Mouse (Mus musculus) C2C12 (cell line): Measurements from ENCODE around the gene Chd1.

Experiments
- CEBPB ChIP-seq: IDR thresholded peaks from one replicate; pipeline ENCODE4 v1.6.1; 2011; ENCODE audit warnings: low read depth, mild to moderate bottlenecking, control low read depth, moderate library complexity
- CTCF ChIP-seq: IDR thresholded peaks from one replicate; pipeline ENCODE4 v1.5.1; 2011; ENCODE audit not compliant: control insufficient read depth, insufficient read depth, insufficient read length
- MAX ChIP-seq: IDR thresholded peaks from one replicate; pipeline ENCODE4 v1.6.1; 2011; ENCODE audit warnings: mild to moderate bottlenecking, control low read depth
- MYOD1 ChIP-seq: IDR thresholded peaks from one replicate; pipeline ENCODE4 v1.6.1; 2011; ENCODE audit warnings: low read depth; ENCODE audit not compliant: control insufficient read depth, insufficient read length
- MYOG ChIP-seq: IDR thresholded peaks from one replicate; pipeline ENCODE4 v1.6.1; 2011; ENCODE audit not compliant: control insufficient read depth, insufficient read length; ENCODE audit errors: extremely low read depth
- USF1 ChIP-seq: IDR thresholded peaks from one replicate; pipeline ENCODE4 v1.6.1; 2011; ENCODE audit warnings: low read depth, mild to moderate bottlenecking, control low read depth, moderate library complexity

- TF ChIP-seq USF1 (no peak), MYOG (no peak), CTCF (no peak), CEBPB (peak; percentile 84), MYOD1 (no peak), MAX (no peak)
Measured at GRCm38 (mm10) chr17:15704475-15705300, at the start of gene Chd1.
